Mouse (Mus musculus) ovary, postnatal 14 days (tissue): ENCODE results near the gene Nenf.
A peak's percentile ranks its signal among the peaks of the same experiment; 100 is the strongest.

Experiments
- DNase-seq: peaks from one replicate; pipeline ENCODE4 v3.0.0; 2022; ENCODE audit warnings: low spot score

Gene Nenf

DNA sequence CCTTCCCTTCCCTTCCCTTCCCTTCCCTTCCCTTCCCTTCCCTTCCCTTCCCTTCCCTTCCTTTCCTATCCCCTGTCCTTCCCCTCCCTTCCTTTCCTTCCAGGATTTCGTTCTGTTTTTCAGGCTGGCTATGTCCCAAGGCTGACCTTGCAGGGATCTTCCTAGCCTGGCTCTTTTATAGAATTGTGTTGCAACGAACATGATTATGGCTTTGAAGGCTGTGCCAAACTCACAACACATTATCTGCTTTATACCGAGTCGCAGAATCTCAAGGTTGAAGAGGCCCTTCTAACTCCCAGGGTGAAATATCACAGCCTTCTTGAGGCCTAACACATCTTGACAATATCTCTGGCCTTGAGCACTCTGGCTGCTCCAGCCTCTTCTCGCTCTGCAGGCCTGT is 692 bp upstream of the Nenf start:
- DNase-seq, result peak; percentile 44

DNA sequence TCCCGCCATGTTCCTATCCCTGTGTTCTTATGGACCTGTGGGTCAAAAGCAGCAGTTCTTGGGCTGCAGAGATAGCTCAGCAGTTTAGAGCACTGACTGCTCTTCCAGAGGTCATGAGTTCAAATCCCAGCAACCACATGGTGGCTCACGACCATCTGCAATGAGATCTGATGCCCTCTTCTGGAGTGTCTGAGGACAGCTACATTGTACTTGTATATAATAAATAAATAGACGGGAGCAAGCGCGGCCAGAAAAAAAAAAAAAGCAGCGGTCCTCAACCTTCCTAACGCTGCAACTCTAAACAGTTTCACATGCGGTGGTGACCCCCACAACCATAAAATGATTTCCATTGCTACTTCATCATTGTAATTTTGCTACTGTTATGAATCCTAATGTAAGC is 1.2 kb downstream of the Nenf start:
- no peak for DNase-seq

DNA sequence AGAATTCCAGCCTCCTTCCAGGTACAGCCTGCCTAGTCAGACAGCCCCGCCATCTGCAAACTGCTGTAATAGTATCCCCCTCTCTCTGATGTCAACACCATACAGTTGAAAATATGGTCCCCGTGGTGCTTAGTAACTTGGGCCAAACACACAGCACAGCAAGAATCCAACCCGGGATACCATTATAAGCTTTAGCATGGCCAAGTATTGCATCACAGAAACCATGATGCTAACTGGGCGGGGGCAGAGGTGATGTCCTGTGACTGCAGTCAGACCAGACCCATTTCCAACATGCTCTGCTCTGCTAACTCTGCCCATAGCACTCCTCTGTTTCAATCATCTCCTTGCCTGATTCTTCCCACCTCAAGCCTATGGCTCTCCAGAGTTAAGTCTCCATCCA is 4.1 kb downstream of the Nenf start:
- no peak for DNase-seq

DNA sequence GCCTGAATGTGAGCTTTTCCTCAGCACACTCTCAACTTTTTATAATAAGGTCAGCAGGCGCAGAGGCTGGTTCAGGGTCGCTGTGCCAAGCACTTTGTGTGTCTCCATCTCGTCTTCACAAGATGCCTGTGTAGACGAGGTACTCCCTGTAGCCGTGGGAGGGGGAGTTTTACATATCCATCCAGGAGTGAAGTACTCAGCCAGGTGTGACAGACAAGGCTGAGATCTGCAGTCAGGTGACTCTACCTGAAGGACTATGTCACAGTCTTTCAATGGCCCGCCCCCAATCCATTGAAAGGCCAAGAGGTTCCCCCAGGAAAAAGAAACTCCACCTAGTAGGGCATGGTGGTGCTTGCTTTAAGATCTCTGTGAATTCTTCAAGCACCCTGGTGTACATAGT is 4.8 kb downstream of the Nenf start:
- no peak for DNase-seq

DNA sequence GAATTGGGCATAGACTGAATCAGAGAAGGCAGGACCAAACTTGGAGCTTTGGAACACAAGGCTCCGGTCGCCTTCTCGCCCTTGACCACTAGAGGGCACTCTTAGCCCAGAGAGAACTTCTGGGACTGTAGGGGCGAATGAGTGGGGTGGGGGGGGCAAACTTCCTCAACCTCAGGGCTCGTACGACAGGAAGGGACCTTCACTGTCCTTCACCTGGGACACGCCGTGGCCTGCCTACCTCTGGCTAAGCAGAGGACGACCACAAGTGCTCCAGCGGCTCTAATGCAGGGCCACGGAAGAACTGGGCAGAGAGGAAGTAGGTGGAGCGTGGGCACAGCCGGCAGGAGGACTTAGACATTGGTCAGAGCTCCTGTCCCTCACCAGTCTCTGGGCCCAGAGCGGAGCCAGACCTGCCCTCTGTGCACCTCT is 5.5 kb downstream of the Nenf start:
- peak; percentile 81 for DNase-seq

DNA sequence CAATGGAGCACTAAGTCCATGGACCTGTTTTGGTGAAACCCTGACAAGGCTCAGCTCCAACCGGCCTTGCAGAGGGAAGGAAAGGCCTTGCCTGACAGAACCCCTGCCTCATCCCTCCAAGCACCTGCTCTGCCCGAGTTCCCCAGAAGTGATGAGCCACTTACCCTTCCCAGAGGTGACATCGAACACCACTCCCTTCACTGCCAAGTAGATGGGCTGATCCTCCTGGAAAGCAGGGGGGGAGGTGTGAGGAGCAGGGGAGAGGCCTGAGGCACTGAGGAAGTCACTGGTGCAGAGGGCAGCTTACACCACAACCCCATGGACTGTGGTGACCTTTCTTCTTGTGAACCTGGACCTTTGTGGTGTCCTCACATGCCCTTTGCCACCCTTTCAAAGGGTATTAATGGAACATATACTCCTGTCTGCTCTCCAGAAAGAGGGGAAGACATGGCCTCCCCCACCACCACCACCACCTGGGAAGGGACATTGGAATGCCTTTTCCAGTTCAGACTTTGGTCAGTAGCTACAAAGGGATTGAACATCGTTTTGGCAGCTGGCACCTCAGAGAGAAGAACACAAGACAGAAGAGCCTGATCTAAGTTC is 6.6 kb downstream of the Nenf start:
- DNase-seq, result no peak

DNA sequence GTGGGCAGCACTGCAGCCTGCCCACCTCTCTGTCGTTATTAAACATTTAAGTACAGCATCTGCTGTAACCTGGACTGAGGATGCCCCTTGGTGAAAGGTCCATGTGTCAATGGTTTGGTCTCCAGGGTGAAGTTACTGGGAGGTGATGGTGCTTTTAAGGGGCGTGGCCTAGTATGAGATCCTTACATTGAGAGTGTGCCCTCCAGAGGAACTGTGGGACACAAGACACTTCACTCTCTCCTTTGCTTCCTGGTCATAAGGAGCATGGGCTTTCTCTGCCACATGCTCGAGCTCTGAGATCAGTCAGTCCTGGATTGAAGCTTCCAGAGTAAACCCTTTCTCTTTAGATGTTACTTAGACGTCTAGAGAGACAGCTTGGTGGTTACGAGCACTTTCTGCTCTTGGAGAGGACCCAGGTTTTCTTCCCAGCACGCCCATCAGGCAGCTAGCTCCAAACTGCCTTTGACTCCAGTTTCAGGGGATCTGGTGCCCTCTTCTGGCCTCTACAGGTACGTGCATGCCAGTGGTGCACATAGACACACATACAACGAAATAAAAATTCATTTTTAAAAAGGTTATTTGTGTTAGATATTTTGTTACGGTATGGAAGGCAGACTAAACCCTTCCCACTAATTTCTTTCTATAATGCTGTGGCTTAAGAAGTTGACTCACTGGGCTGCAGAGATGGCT is 10.1 kb downstream of the Nenf start:
- DNase-seq, result no peak

DNA sequence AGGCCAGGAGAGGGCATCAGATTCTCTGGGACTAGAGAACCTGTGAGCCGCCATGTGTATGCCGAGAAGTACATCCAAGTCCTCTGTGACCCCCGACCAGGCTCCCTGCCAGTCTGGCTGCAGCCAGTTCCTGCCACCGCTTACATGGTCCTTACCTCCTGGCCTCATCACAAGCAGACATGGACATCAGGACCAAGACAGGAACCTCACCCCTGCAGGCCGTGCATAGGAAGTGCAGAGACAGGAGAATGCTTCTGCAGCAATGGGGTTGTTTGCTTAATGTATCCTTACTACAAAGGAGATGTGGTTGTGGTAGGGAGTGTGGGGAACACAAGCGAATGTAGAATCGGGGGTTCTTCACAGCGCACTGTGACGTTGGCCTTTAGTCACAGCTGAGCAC is 11.7 kb downstream of the Nenf start:
- no peak for DNase-seq

DNA sequence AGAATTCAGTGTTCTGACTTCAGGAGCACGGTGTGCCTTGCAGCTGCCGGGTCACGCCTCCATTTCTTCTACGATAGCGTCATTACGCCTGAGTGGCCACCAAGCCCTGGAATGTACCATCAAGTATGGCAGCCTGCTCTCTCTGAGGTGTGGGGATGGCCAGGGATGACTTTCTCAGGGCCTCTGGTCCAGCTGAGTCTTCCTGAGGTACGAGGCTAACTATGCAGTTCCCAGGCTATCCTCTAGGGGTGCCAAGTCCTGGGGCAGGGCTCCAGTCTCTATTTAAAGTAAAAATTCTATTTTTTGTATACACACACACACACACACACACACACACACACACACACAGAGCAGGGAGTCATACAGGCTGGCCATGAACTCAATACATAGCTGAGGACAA is 12.4 kb downstream of the Nenf start:
- DNase-seq, result no peak

DNA sequence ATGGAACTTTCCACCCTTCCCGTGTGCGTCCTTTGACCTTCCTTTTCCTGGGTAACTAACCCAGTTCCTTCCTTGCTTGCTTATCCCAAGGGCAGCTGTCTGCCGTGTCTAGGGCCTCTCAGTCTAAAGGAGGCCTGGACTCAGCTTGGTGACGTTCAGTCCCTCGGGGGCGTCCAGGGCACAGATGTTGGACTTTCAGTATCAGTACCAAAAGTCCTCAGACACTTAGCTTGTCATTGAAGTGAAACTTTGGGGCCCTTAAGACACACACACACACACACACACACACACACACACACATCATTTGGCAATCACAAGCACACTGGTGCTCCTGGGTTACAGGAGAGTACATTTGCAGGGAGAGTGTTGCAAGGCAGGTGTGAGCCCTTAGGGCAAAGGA is 13.8 kb downstream of the Nenf start:
- no peak for DNase-seq

DNA sequence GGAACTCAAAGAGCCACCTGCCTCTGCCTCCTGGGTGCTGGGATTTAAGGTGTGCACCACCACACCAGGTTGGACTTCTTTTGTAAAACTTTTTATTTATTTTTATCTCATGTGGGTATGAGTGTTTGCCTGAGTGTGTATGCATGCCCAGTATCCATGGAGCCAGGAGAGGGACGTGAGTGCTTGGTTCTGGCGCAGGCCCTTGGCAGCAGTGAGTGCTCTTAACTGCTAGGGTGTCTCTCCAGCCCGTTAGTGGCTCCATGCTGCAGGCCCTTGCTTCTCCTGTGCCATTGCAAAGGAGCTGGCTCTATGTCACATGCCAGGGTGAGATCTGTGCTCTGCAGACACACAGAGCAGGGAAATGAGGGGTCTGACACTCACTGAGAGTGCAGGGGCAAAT is 14.3 kb downstream of the Nenf start:
- DNase-seq, result no peak

DNA sequence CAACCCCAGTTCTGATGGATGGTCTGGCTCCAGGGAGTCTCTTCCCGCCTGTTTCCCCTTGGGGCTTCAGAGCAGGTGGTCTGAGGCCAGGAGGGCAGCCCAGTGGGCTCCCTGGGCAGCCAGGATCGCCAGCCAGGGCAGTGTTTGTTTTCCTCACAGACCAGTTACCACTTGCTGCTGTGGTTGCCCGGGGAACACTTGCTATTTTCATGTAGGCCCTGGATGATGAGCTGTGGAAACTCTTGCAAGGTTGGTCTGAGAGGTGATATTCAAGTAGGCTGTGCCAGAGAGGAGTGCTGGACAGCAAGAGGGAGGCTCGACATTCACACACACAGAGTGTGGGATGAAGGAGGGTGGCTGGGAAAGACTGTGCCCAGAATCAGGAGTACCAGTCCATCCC is 16.1 kb downstream of the Nenf start:
- DNase-seq, result no peak

DNA sequence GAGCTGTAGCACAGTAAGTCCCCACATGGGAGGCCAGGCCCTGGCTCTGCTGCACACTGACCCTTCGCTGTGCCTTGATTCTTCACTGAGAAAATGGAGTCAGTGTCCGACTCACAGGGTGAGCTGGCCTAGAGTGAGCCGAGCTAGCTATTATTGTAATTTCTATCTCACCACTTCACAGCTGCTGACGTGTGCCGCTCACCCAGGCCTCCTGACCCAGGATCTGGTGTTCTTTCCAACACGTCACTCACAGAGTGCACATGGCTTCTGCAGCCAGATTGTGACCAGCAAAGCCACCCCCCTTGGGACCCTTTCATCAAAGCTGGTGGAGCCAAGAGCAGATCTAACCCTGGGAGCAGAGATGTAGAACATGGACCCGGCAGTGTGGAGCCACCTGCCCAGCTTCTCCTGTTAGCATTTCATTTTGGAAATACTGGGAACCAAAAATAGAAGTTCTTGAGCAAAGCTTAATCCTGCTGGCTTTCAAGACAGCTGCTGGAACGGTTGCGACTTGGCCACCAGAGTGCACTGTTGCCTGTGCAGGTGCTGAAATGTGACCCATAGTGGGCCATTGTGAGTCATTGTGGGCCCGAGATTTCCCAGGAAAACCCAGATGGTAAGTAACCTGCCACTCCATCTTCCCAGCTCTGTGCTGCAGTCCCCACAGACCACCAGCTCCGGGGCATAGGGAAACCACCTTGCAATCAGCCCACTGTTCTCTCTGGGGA is 18.6 kb downstream of the Nenf start:
- DNase-seq, result no peak

DNA sequence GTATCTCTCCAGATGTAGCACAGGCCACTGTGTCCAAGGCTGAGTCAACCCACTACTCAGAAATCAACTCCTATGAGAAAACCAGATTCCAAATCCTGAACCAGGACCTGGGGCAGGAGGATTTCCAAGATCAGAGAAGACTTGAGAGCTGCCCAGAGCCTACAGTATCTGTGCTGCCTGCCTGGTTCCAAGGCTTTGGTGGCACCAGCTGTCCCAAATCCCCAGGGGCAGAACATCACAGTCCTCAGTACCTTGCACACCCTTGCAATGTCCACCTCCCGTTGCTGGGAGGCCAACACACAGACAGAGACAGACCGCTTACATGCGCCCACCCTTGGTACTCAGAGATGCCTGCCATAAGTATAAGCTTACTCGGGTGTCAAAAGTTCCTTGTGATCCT is 19.7 kb downstream of the Nenf start:
- DNase-seq, result no peak

DNA sequence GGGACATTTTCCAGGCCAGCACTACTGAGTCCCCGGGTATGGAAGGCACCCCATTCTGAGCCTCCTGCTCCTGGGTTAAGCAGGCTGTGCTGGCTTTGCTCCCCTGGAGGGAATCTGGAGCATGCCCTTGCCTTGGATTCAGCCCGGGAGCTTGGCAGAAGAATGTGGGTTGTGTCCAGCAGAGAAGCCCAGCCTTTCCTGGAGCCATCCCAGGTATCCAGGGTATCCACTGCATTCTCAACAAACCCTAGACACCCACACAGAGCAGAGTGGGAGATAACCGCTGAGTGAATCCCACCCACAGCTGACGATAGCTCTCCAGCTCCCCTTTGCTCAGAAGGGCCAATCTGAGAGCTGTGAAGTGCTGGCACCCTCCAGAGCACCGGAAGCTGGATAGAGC is 21.5 kb downstream of the Nenf start:
- DNase-seq, result peak; percentile 64

DNA sequence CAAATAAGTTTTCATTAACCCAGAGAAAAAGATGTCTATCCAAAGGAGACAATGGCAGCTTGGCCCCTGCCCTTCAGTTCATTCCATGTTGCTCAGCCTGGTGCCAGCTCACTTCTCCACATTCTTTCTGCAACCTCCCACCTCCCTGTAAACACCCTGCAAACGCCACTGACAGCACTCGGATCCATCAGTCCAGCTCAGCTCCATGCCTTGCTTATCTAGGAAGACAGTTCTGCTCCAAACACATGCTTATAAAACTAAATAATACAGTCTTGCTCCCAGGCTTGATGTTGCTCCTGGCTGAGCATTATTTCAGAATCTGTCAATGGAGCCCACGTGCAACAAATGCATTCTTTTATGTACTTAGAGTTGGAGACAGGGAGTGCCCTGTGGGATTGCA is 22.2 kb downstream of the Nenf start:
- no peak for DNase-seq

DNA sequence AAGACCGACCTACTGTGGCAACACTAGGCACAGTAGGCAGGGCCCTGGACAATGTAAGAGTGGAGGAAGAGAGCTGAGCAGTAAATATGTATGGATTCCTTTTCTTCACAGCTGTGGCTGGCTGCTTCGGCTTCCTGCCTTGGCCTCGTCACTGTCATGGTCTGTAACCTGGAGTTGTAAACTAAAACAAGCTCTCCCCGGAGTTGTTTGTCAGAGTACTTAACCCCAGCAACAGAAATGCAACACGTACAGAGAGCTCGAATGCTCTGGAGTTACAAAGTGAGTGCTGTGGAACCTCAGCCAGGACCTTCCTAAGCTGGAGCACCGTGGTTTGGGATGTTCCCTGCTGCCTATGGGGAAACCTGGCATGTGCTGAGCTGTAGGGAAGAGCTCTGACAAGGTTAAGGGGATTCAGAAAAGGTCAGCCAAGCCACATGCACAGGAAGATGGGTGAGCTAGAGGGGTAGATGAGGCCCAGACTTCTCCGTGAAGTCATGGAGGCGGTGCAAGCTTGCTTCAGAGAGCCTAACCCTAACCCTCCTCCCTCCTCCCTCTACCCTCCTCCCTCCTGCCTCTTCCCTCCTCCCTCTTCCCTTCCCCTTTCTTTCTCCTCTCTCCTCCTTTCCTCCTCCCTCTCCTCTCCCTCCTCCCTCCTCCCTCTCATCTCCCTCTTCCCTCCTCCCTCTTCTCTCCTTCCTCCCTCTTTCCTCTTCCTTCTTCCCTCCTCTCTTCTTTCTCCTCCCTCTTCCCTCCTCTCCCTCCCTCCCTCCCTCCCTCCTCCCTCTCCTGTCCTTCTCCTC is 23.8 kb downstream of the Nenf start:
- DNase-seq, result no peak

DNA sequence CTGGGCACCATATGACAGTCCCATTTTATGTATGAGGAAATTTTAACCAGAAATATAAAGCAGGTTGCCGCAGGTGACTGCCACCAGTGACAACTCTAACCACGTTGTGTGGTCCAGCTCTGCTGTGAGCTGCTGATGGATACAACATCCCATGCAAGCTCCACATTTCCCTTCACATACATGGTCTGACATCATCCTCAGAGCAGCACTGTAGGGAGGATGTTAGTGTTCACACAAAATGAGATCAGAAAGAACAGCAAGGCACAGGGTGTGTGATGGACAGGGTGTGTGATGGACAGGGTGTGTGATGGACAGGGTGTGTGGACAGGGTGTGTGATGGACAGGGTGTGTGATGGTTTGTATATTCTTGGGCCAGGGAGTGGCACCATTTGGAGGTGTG is 24.9 kb downstream of the Nenf start:
- DNase-seq, result no peak

DNA sequence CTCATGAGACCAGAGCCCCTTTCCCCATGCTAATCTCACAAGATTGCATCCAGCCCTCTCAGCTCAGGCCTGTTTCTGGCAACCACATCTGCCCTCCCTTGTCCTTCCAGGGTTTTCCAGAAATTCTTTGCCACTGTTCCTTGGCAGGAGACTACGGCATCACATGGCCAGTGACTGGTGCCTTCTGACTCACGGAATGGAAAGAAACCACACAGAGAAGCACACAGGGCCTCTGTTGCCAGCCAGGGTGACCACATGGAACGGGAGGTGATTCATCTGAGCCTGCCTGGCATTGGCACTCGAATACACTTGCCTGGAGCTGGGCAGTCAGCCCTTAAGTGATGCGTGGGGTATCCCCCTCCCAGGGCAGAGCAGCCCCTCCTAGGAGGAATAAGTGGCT is 25.6 kb downstream of the Nenf start:
- DNase-seq, result no peak

DNA sequence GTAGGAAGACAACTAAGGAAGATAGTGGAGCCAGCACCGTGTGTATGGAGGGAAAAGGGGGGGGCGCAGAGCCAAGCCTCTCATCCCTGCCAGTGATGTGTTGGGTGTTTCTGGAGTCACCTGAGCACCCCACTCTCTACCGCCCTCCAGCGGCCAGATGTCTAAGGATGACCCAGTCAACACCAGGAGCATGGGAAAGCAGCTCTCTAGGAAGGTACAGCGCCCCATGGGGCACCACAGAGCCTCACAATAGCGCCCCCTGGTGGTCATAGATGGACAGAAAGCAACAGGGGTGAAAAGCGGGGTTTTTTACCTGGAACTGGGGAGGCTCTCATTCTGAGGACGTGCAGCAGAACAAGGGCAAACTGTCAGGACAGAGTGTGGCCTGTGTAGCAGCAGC is 29.2 kb downstream of the Nenf start:
- peak; percentile 27 for DNase-seq

DNA sequence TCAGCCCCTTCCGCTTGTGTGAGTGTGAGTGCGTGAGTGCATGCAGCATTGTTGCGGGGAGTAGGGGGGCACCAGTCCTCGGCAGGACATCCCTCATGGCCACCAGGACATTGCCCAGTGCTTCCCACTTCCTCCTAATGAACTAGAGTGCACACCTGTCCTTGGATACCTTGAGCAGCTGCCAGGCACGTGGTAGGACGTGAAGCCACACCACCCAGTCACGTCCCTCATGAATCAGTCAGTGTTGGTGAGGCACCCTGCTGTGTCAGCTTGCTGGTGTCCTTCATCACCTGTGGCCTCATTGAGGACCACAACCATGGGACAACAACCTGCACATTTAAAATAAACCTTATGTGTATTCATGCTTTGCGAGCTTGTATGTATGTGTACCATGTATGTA is 33.5 kb downstream of the Nenf start:
- DNase-seq, result no peak

DNA sequence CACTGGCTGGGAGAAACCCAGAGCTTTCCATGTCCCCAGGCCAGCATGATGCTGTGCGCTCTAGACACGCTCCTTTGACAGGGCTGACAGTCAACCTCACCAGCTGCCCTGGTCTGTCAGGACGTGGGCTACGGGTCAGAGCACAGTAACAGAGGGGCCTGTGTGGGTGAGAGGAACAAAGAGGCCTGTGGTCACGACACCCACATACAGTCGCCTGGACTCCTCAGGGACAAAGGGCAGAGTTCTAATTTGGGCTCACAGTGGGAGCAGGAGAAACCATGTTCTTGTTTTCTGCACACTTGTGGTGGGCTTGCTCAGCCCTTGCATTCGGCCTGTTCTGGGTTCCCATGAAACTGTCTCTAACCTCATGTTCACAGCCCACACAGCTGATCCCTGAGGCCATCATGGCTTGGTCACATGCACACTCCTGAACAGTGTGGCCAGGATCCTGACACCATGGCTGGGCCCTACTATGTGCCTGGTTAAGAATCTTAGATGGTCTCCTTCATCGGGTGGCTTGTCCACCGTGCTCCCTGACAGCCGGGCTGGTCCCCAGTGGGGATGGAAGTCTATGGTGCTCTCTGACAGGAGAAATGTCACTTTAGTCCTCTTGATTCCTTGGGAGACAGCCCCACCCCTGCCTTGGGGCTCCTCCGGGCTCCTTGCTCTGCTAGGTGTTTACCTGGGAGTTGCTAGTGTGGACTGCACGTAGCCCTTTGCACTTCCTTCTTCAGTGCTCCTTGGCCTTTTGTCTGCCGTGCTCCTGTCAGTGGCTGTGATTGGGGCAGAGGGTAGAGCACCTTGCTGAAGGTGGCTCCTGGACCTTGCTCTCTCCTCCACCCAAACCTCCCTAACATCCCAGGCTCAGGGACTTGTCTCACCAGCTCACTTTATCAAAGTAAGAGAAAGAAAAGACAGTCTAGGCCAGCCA is 34.6 kb downstream of the Nenf start:
- no peak for DNase-seq
